Mouse (Mus musculus): Measurements from ENCODE around the gene Camkv. TPM values are rescaled to one million over a fixed set of nuclear protein-coding genes. Genes with fewer than 3 reads are reported as not detected.

Camkv gene
- polyA plus RNA-seq, 1 experiment = 0.15 TPM

DNA sequence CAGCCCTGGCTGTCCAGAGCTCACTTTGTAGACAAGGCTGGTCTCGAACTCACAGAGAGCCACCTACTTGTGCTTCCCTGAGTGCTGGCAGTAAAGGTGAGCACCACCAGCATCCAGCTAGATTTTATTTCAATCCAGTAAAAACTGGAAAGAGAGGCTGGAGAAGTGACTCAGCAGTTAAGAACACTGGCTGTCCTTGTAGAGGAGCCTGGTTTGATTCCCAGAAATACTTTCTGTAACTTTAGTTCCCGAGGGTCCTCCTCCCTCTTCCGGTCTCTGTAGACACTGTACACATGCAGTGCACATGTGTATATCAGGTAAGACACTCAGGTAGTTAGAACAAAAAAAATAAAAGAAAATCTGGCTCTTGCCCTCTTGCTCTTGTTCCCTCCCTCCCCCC lies 52.5 kb downstream of the Camkv start:
- no peak for DNase-seq (ENCODE audit: low spot score)

DNA sequence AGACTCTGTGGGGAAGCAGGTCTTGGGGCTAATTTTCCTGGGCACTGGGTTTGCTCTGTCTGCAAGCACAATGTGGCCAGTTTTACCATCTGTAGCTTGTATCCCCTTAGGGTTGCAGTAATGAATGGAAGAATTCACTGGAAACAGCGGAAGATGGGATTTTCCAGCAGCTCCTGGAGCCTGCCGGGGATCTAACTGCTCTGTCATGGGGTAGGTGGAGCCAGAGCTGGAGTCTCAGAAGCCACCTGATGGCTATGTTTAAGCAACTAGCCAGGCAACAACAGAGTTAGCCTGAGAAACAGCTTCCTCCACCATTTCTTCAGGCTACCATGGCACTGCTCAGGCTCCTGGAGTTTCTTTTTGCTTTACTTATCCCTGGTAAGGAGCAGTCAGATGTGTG lies 56.7 kb downstream of the Camkv start, which contains the start of gene Cdhr4:
Gene Cdhr4, plus strand, starts transcription at position 301 of the 400 bp plus-strand sequence.
- DNase-seq (ENCODE audit: low spot score) = no peak

DNA sequence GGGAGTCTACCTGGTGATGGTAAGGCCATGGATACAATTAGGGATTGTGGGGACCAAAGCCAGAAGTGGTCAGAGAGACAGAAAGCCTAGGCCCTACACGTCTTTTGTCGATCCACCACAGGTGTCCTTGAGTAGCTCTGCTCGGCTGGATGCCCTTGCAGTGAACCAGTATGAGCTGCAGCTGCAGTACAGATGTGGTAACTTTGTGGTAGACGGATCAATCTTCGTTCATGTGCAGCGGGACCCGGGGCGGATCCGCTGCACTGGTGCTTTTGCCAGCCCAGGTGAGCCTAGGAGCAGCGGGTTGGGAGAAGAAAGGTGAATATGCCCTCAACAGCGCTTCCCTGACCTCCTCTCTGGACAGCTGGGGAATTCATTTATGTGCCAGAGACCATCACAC lies 57.5 kb downstream of the Camkv start:
- no peak for DNase-seq (ENCODE audit: low spot score)

DNA sequence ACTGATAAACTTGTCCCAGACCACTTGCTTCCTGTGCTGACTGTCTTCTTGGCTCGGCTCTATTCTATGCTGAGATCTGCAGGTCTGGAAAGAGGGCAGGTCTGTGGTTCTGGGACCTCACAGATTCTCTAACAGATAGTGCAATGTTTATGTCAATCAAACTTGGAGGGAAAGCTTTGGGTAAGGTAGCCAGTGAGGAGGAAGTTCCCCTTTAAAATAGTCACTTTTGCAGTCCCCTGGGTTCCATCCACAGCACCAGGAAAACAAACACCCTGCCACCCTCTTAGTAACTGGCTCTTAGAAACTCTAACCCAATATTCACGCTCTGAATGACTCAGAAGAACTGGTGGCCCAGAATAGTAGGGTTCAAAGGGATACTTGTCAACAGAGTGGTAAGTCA lies 59.0 kb downstream of the Camkv start:
- DNase-seq (ENCODE audit: low spot score) = no peak

DNA sequence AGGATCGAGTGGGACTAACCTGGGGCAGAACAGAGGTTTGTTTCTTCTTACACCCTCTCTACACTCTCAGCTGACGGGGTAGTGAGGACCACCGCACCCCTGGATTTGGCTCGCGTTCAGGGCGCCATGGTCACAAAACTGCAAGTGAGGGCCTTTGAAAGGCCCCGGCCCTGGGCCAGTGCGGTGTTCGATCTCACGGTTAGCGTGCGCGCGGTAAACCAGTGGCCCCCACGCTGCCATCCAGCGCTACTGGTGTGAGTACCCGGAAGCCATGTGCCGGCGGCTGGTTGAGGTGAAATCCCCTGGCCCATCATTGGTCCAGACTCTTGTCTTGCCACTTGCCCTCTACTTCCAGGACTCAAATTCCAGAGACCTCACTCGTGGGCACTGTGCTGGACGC lies 60.0 kb downstream of the Camkv start:
- no peak for DNase-seq (ENCODE audit: low spot score)

DNA sequence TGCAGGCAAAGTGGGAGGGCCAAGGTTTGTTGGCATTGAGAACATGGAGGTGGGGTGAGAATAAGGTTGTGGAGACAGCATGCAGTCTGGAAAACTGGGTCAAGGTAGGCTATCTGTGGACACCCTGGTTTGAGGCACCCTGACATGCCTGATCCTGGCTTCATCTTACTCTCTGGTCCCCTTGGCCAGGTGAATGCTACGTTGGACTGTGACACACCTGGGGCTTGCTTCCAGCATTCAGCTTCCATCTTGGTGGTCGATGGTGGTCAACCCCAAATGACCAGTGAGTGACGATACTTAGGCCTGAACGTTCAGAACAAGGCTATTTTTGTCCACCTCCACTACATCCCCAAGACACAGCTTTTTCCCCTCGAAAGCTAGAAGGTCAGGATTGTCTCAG lies 60.6 kb downstream of the Camkv start, which contains the start of gene Gm20662:
Gene Gm20662, plus strand, starts transcription at position 301 of the 400 bp plus-strand sequence.
- DNase-seq (ENCODE audit: low spot score) = no peak

Other genes with a start within 250 kb of the Camkv start
- 110 and 111 TPM in 2 replicates for gene Sema3f, start 225.2 kb upstream of the Camkv start, polyA plus RNA-seq (2012; rRNA removed)
- gene Rbm5, start 164.7 kb upstream of the Camkv start, polyA plus RNA-seq (2012; rRNA removed) = 105 and 116 TPM in 2 replicates
- gene Rbm6, start 62.4 kb upstream of the Camkv start, polyA plus RNA-seq (2012; rRNA removed) = 52.9 and 53.1 TPM in 2 replicates
- 33.2 and 35.4 TPM in 2 replicates for gene Mon1a, start 47.5 kb upstream of the Camkv start, polyA plus RNA-seq (2012; rRNA removed)
- 39.2 and 55.3 TPM in 2 replicates for gene Mst1r, start 28.8 kb upstream of the Camkv start, polyA plus RNA-seq (2012; rRNA removed)
- gene Actl11, start 7.2 kb upstream of the Camkv start, polyA plus RNA-seq (2012; rRNA removed) = not detected in 2 replicates
- 0.59 and 1.1 TPM in 2 replicates for gene Traip, start 14.5 kb downstream of the Camkv start, polyA plus RNA-seq (2012; rRNA removed)
- gene Uba7, start 39.8 kb downstream of the Camkv start, polyA plus RNA-seq (2012; rRNA removed) = 62.1 and 75.1 TPM in 2 replicates
- gene Gm20661, start 47.4 kb downstream of the Camkv start, polyA plus RNA-seq (2012; rRNA removed) = 0.19 and 0.39 TPM in 2 replicates
- 8.6 and 11.0 TPM in 2 replicates for gene Inka1, start 50.2 kb downstream of the Camkv start, polyA plus RNA-seq (2012; rRNA removed)
- 0.80 and 0.93 TPM in 2 replicates for gene Cdhr4, start 56.8 kb downstream of the Camkv start, polyA plus RNA-seq (2012; rRNA removed)
- gene Gm20662, start 60.7 kb downstream of the Camkv start, polyA plus RNA-seq (2012; rRNA removed) = 2.1 and 2.5 TPM in 2 replicates
- gene Ip6k1, start 66.8 kb downstream of the Camkv start, polyA plus RNA-seq (2012; rRNA removed) = 84.3 and 90.7 TPM in 2 replicates
- gene Gmppb, start 113.6 kb downstream of the Camkv start, polyA plus RNA-seq (2012; rRNA removed) = 18.8 and 23.9 TPM in 2 replicates
- 2.3 and 2.6 TPM in 2 replicates for gene Amigo3, start 117.5 kb downstream of the Camkv start, polyA plus RNA-seq (2012; rRNA removed)
- gene Mst1, start 144.8 kb downstream of the Camkv start, polyA plus RNA-seq (2012; rRNA removed) = 5.6 and 6.2 TPM in 2 replicates
- gene Rnf123, start 147.7 kb downstream of the Camkv start, polyA plus RNA-seq (2012; rRNA removed) = 54.6 and 60.6 TPM in 2 replicates
- 58.4 and 64.1 TPM in 2 replicates for gene Apeh, start 158.9 kb downstream of the Camkv start, polyA plus RNA-seq (2012; rRNA removed)

Measured in urinary bladder, adult 2 months (tissue).